Mouse (Mus musculus): ENCODE measurements around the gene Nradd.

Nradd gene

GRCm38 (mm10) chr9:110652963-110653654 is 28.9 kb upstream of the Nradd start:
- no peak for DNase-seq (ENCODE audit: low spot score)

GRCm38 (mm10) chr9:110651931-110652722 is 27.9 kb upstream of the Nradd start:
- DNase-seq (ENCODE audit: low spot score): no peak

GRCm38 (mm10) chr9:110649775-110650174 is 25.5 kb upstream of the Nradd start:
- DNase-seq (ENCODE audit: low spot score): no peak

GRCm38 (mm10) chr9:110645219-110645618 is 21.0 kb upstream of the Nradd start:
- DNase-seq (ENCODE audit: low spot score): no peak

GRCm38 (mm10) chr9:110644295-110644694 is 20.0 kb upstream of the Nradd start:
- DNase-seq (ENCODE audit: low spot score): no peak

- no peak for DNase-seq (ENCODE audit: low spot score)
These were observed 19.5 kb upstream of the Nradd start for GRCm38 (mm10) chr9:110643787-110644186.

- no peak for DNase-seq (ENCODE audit: low spot score)
These were observed 18.7 kb upstream of the Nradd start for GRCm38 (mm10) chr9:110642812-110643524.

- DNase-seq (ENCODE audit: low spot score): no peak
These were observed 16.8 kb upstream of the Nradd start for GRCm38 (mm10) chr9:110641006-110641405.

- no peak for DNase-seq (ENCODE audit: low spot score)
These were observed 14.4 kb upstream of the Nradd start for GRCm38 (mm10) chr9:110638611-110639021.

- no peak for DNase-seq (ENCODE audit: low spot score)
These were observed 11.0 kb upstream of the Nradd start for GRCm38 (mm10) chr9:110635225-110635624.

GRCm38 (mm10) chr9:110633882-110634281 is 9.6 kb upstream of the Nradd start:
- DNase-seq (ENCODE audit: low spot score): no peak

GRCm38 (mm10) chr9:110632671-110633070 is 8.4 kb upstream of the Nradd start:
- no peak for DNase-seq (ENCODE audit: low spot score)

GRCm38 (mm10) chr9:110631651-110632275 is 7.5 kb upstream of the Nradd start:
- DNase-seq (ENCODE audit: low spot score): no peak

- no peak for DNase-seq (ENCODE audit: low spot score)
These were observed 6.9 kb upstream of the Nradd start for GRCm38 (mm10) chr9:110631191-110631590.

GRCm38 (mm10) chr9:110630171-110630570 is 5.9 kb upstream of the Nradd start:
- DNase-seq (ENCODE audit: low spot score): no peak

GRCm38 (mm10) chr9:110625350-110625908 is 1.2 kb upstream of the Nradd start:
- DNase-seq (ENCODE audit: low spot score): no peak

- no peak for DNase-seq (ENCODE audit: low spot score)
These were observed 646 bp downstream of the Nradd start for GRCm38 (mm10) chr9:110623416-110624195.

GRCm38 (mm10) chr9:110622621-110623219 is 1.5 kb downstream of the Nradd start:
- no peak for DNase-seq (ENCODE audit: low spot score)

- DNase-seq (ENCODE audit: low spot score): no peak
These were observed 3.6 kb downstream of the Nradd start for GRCm38 (mm10) chr9:110620685-110621084.

GRCm38 (mm10) chr9:110620180-110620579 is 4.1 kb downstream of the Nradd start:
- DNase-seq (ENCODE audit: low spot score): no peak

- DNase-seq (ENCODE audit: low spot score): no peak
These were observed 7.2 kb downstream of the Nradd start for GRCm38 (mm10) chr9:110617081-110617480.
